Mouse (Mus musculus): ENCODE results near the gene Arhgap23. TPM values are rescaled to one million over a fixed set of nuclear protein-coding genes. Genes with fewer than 3 reads are reported as not detected.

Gene Arhgap23
- polyA plus RNA-seq, 1 experiment from 2014 or later: 3.1 TPM

Other genes starting within 250 kb of the Arhgap23 start
- gene Kpnb1, start 227.7 kb upstream of the Arhgap23 start, polyA plus RNA-seq (2014; fragmentation: Nextera tagmentation; extraction: Ambion mirVana): 98.7 and 103 TPM in 2 replicates
- 70.3 and 75.1 TPM in 2 replicates for gene Npepps, start 134.9 kb upstream of the Arhgap23 start, polyA plus RNA-seq (2014; fragmentation: Nextera tagmentation; extraction: Ambion mirVana)
- gene Mrpl45, start 99.8 kb upstream of the Arhgap23 start, polyA plus RNA-seq (2014; fragmentation: Nextera tagmentation; extraction: Ambion mirVana): 57.2 and 61.3 TPM in 2 replicates
- gene Gpr179, start 63.5 kb upstream of the Arhgap23 start, polyA plus RNA-seq (2014; fragmentation: Nextera tagmentation; extraction: Ambion mirVana): 0.01 and 0.04 TPM in 2 replicates
- gene Socs7, start 53.0 kb upstream of the Arhgap23 start, polyA plus RNA-seq (2014; fragmentation: Nextera tagmentation; extraction: Ambion mirVana): 2.4 and 2.8 TPM in 2 replicates
- gene 4933428G20Rik, start 84.8 kb downstream of the Arhgap23 start, polyA plus RNA-seq (2014; fragmentation: Nextera tagmentation; extraction: Ambion mirVana): not detected in 2 replicates
- 0.55 and 0.56 TPM in 2 replicates for gene Srcin1, start 160.7 kb downstream of the Arhgap23 start, polyA plus RNA-seq (2014; fragmentation: Nextera tagmentation; extraction: Ambion mirVana)
- 9.0 and 9.7 TPM in 2 replicates for gene Epop, start 214.2 kb downstream of the Arhgap23 start, polyA plus RNA-seq (2014; fragmentation: Nextera tagmentation; extraction: Ambion mirVana)
- 3.7 and 3.9 TPM in 2 replicates for gene Mllt6, start 247.9 kb downstream of the Arhgap23 start, polyA plus RNA-seq (2014; fragmentation: Nextera tagmentation; extraction: Ambion mirVana)

All from embryonic facial prominence, embryonic 11.5 days (tissue).